Mouse (Mus musculus): ENCODE data around the gene Dapk2. TPM values are rescaled to one million over a fixed set of nuclear protein-coding genes. Genes with fewer than 3 reads are reported as not detected.
A peak's percentile ranks its signal among the peaks of the same experiment; 100 is the strongest.

The Dapk2 gene
- total RNA-seq, 2 experiments from 2014 or later, result 157 to 252 TPM

- ATAC-seq (replicated peaks; ENCODE audit: low FRiP score, poor library complexity, severe bottlenecking), result no peak
Observed at GRCm38 (mm10) chr9:66218917-66219725, 61.1 kb downstream of the Dapk2 start.

GRCm38 (mm10) chr9:66223872-66224271, 65.8 kb downstream of the Dapk2 start:
- no peak for ATAC-seq (replicated peaks; ENCODE audit: low FRiP score, poor library complexity, severe bottlenecking)

- ATAC-seq (replicated peaks; ENCODE audit: low FRiP score, poor library complexity, severe bottlenecking), result peak; percentile 81
Observed at GRCm38 (mm10) chr9:66225737-66226485, 67.9 kb downstream of the Dapk2 start.

- ATAC-seq (replicated peaks; ENCODE audit: low FRiP score, poor library complexity, severe bottlenecking), result no peak
Observed at GRCm38 (mm10) chr9:66228456-66229151, 70.6 kb downstream of the Dapk2 start.

- ATAC-seq (replicated peaks; ENCODE audit: low FRiP score, poor library complexity, severe bottlenecking), result no peak
Observed at GRCm38 (mm10) chr9:66231820-66232479, 73.9 kb downstream of the Dapk2 start.

DNA sequence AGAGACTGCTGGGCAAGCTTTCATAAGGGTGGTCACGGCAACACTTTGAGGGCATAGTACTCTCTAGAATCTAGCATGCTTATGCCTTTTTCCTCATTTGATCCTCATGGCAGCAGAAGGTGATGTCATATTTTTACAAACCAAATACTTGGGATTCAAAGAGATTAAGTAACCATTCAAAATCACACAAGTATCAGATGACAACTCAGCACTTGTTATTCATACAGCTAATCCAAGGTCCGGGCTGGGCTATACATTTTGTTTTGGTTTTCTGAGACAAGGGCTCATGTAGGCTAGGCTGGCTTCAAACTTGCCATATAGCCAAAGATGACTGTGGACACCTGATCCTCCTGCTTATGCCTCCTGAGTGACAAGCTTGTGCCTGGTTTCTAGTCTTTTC, 78.6 kb downstream of the Dapk2 start:
- no peak for ATAC-seq (replicated peaks; ENCODE audit: low FRiP score, poor library complexity, severe bottlenecking)

GRCm38 (mm10) chr9:66237742-66238141, 79.7 kb downstream of the Dapk2 start:
- no peak for ATAC-seq (replicated peaks; ENCODE audit: low FRiP score, poor library complexity, severe bottlenecking)

DNA sequence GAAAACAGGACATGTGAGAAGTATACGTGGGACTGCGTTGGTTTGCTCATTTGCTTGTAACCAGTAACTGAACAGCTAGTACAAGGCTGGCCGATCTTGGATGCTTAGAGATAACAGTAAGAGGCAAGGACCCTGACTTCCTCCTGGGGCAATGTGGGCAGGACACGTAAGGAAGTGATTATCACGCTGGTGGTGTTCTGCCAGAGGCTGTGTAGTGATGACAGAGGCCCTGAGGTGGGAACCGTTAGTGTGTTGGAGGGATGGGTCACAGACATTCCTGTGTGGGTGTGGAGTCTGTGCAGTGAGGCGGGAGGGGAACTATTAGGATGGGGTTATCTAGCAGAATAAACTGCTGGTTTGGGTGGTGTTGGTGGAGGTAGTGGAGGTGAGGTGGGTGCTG, 81.2 kb downstream of the Dapk2 start:
- no peak for ATAC-seq (replicated peaks; ENCODE audit: low FRiP score, poor library complexity, severe bottlenecking)

- no peak for ATAC-seq (replicated peaks; ENCODE audit: low FRiP score, poor library complexity, severe bottlenecking)
Observed at GRCm38 (mm10) chr9:66239691-66240090, 81.7 kb downstream of the Dapk2 start.

GRCm38 (mm10) chr9:66240493-66240892, 82.5 kb downstream of the Dapk2 start:
- 0 out of 2 replicates have a peak, but pooled peaks have one; percentile 5 for ATAC-seq (replicated peaks; ENCODE audit: low FRiP score, poor library complexity, severe bottlenecking)

DNA sequence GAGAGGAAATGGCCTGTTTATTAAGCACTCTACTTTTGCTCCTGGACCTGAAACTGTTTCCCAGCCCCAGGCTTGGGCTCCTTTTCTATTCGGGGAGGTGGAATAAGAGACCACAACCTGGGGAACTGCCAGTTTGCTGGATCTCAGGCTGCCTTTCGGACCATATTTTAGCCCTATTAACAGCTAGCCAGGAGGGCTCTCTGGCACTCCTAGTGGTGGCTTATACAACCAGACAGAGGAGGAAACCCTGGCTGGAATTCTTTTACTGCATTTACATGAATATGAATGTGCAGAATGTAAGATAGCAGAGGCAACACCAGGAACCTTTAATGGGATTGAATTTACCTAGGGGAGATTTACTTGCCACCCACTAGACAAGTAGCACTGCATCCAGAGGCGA, 83.0 kb downstream of the Dapk2 start:
- ATAC-seq (replicated peaks; ENCODE audit: low FRiP score, poor library complexity, severe bottlenecking), result peak; percentile 78

DNA sequence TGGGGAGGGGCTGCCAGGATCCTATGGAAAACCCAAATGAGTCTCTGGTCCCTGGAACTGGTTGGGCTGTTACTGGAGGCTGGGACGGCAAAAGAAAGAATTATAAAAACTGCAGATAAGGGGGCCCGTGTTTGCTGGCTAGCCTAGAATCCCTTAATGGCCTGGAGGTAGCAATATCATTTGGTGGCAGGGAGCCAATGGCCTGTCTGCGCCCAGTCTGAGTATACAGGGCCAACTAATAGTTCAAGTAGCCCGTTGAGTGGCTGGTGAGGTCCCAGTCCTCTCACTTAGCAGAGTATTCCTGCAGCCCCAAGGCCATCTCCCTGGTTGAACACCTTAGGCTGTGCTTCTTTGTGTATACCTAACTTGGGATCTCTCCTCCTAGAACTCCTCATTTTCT, 83.7 kb downstream of the Dapk2 start:
- no peak for ATAC-seq (replicated peaks; ENCODE audit: low FRiP score, poor library complexity, severe bottlenecking)

DNA sequence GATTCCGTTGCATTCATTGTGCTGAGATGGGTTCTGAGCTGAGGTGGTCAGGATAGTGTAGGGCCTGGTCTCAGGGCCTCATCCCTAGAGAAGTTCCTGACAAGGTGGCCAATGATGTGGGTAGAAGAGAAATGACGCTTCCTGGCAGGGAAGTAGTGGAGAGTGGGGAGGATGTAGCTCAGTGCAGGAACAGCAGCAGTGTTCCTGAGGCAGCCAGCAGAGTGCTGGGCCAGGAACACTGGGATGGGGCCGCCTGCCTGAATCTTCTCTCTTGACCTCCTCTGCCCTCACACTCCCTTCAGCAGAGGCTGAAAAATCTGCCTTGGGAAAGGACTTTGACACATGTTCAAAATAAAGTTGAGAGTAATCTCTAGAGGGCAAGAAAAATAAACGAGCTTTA, 85.2 kb downstream of the Dapk2 start:
- no peak for ATAC-seq (replicated peaks; ENCODE audit: low FRiP score, poor library complexity, severe bottlenecking)

DNA sequence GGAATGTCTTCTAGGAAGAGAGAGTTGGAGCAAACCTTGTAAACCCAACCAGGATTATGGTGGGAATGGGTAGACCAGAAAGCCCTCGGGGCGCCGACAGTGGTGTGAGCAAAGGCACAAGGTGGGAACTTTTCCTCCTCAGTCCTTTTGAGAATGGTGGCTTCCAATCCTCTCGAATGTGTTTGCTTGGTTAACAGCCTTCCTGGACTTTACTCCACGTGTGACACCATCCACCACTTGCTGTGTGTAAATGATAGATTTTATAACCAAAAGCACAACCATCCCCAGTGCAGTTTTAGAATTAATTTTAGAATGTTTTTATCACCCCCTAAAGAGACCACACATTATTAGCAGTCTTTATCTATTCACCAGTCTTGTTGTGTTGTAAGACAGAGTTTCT, 86.1 kb downstream of the Dapk2 start:
- no peak for ATAC-seq (replicated peaks; ENCODE audit: low FRiP score, poor library complexity, severe bottlenecking)

DNA sequence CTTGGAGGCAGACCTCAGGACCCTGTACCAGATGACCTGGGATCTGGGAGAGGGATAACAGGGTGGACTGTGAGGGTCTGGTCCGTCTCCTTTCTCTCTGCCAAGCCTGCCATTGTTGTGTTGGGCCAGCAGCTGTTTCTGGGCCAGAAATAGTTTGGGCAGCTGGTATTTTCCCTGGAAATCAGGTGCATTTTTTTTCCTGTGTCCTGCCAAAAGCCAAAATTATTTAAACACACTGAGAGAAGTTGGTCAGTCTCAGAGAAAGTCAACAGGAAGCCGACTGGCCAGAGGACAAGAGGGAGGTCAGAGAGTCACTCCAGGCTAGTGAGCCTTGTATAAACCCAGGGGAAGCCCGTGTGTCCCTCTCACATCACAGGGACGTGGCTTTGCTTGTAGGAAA, 87.7 kb downstream of the Dapk2 start:
- no peak for ATAC-seq (replicated peaks; ENCODE audit: low FRiP score, poor library complexity, severe bottlenecking)

- ATAC-seq (replicated peaks; ENCODE audit: low FRiP score, poor library complexity, severe bottlenecking), result no peak
Observed at GRCm38 (mm10) chr9:66249281-66249680, 91.3 kb downstream of the Dapk2 start.

DNA sequence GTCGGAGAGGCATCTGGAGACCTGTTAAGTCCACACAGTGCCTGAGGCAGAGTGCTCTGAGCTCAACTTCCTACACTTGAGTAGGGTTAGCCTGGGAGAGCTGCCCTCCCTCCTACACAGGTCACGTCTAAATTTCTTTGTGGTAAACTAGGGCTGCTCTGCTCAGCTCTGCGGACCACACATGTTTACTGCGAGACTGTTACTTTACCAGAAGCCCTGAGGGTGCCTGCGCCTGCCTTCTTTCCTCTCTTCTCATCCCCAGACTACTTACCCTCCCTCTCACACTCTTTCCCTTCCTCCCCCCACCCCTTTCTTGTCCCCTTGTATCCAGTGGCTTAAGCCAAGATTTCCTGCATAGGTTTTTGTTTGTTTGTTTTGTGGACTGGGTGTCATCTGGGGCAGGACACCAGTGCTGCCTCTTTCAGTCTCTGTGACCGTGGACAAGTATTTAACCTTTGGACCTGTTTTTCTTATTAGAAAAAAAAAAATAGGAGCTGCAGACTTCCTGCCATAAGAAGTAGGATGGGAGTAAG, 93.2 kb downstream of the Dapk2 start:
- ATAC-seq (replicated peaks; ENCODE audit: low FRiP score, poor library complexity, severe bottlenecking), result no peak

- no peak for ATAC-seq (replicated peaks; ENCODE audit: low FRiP score, poor library complexity, severe bottlenecking)
Observed at GRCm38 (mm10) chr9:66261741-66262140, 103.7 kb downstream of the Dapk2 start.

DNA sequence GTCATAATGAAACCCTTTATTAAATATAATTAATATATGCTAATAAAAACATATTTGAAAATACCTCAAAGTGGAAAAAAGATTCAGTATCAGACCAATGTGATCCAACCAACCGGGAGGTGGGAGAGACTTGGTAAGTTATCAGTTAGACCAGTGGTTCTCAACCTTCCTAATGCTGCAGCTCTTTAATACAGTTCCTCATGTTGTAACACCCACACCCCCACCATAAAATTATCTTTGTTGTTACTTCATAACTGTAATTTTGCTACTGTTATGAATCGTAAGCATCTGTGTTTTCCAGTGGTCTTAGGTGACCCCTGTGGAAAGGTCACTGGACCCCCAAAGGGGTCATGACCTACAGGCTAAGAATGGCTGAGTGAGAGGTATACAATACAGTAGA, 105.7 kb downstream of the Dapk2 start:
- ATAC-seq (replicated peaks; ENCODE audit: low FRiP score, poor library complexity, severe bottlenecking), result no peak

DNA sequence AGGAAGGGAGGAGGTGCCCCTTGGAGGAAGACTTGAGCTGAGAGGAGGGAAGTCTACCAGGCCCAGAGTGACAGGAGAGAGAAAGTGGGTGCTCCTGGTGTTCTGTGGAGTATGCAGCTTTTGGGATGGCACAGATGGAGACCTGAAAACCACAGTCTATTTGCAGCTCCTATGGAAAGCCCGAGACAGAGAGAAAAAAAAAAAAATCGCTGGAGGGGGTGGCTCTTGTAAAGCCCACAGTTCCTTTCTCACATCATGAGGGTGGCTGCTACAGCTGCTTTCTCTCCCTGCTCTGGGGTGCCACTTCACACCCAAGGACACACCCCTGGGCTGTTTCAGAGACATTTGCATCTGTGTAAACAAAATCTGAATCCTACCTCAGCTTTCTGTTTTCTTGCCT, 107.6 kb downstream of the Dapk2 start:
- ATAC-seq (replicated peaks; ENCODE audit: low FRiP score, poor library complexity, severe bottlenecking), result no peak

Data from erythroblast, adult 5-6 weeks (primary cell).